Mouse (Mus musculus) midbrain, embryonic 14.5 days (tissue): ENCODE measurements around the gene Smok3a. TPM values are rescaled to one million over a fixed set of nuclear protein-coding genes. Genes with fewer than 3 reads are reported as not detected.
"Not testable (repeated sequence)": the region's sequence is repeated elsewhere in the genome, so short reads cannot be mapped to it uniquely, and the experiment has no call there.

Experiments
- ATAC-seq: fragments of 200-750 bp; cut with Nextera tagmentation; 2 replicates; pipeline ENCODE4 v1.8.0; 2017; ENCODE audit warnings: moderate number of reproducible peaks, moderate library complexity; ENCODE audit not compliant: low FRiP score, low TSS enrichment
- DNase-seq: peaks from one replicate; pipeline ENCODE4 v3.0.0-alpha.2; 2015
- H3K27ac ChIP-seq: fragments of 300-500 bp; sonication (generic); replicated peaks from 2 replicates; pipeline ENCODE4 v1.5.1; 2014; ENCODE audit warnings: mild to moderate bottlenecking, low read depth, low read length, moderate library complexity
- H3K27me3 ChIP-seq: fragments of 300-500 bp; sonication (generic); 2 replicates; pipeline ENCODE4 v1.6.1; 2014; ENCODE audit warnings: low read length, control low read depth, mixed read lengths; ENCODE audit not compliant: control insufficient read depth, insufficient read depth
- H3K36me3 ChIP-seq: fragments of 300-500 bp; sonication (generic); 2 replicates; pipeline ENCODE4 v1.6.1; 2014; ENCODE audit warnings: low read length, control low read depth; ENCODE audit not compliant: control insufficient read depth, insufficient read depth
- H3K4me1 ChIP-seq: fragments of 300-500 bp; sonication (generic); 2 replicates; pipeline ENCODE4 v1.6.1; 2014; ENCODE audit warnings: mild to moderate bottlenecking, antibody characterized with exemption, low read length, control low read depth; ENCODE audit not compliant: control insufficient read depth, insufficient read depth
- H3K4me2 ChIP-seq: fragments of 300-500 bp; sonication (generic); 2 replicates; pipeline ENCODE4 v1.6.1; 2014; ENCODE audit warnings: mild to moderate bottlenecking, low read length, moderate library complexity
- H3K4me3 ChIP-seq: fragments of 300-500 bp; sonication (generic); replicated peaks from 2 replicates; pipeline ENCODE4 v1.5.1; 2014; ENCODE audit warnings: low read depth, low read length
- H3K9ac ChIP-seq: fragments of 300-500 bp; sonication (generic); replicated peaks from 2 replicates; pipeline ENCODE4 v1.6.1; 2014; ENCODE audit warnings: mild to moderate bottlenecking, low read length, moderate library complexity
- H3K9me3 ChIP-seq: fragments of 300-500 bp; sonication (generic); 2 replicates; pipeline ENCODE4 v1.6.1; 2016; ENCODE audit warnings: low read length, control low read depth, mixed read lengths; ENCODE audit not compliant: control insufficient read depth
- WGBS: fragments of 180-500 bp; shearing (Covaris S2); extraction: QIAGEN DNeasy Blood & Tissue Kit; methylation state at CpG from one replicate; pipeline ENCODE4 v1.1.7; 2014; 5-methylcytosine and 5-hydroxymethylcytosine counted together
- polyA plus RNA-seq: library from polyadenylated mRNA; unstranded; fragments of >200 nt; fragmentation: Nextera tagmentation; extraction: Ambion mirVana; gene quantifications from 2 replicates; pipeline ENCODE4 v1.2.1, GENCODE M21; 2014

The Smok3a gene
- polyA plus RNA-seq: not detected in 2 replicates

DNA sequence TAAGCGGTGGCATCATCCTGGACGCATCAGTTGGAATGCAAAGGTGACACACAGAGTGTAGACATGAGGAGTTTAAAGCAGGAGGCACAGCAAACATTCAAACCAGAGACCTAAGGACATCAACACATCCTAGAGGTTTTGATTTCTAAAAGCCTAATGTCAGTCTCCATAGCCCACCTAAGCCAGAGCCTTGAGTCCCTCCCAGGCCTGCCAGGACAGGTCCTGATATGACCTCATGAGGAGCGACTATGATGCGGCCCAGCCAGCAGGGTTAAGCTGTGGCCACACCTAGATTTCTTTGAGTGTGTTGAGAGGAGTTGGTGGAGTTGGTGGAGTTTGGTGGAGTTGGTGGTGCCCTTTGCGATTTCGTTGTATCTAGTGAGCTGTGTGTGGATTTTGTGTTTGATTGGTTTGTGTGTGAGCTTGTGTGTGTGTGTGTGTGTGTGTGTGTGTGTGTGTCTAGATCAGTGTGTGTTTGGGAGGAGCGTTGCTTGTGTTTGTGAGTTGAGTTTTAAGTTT, at the start of gene Smok3a, which contains the start of gene Smok3b:
TSS of gene Smok3a (plus strand) at position 301 of the 519 bp plus-strand sequence.
TSS of gene Smok3b (plus strand) at position 469 of the 519 bp plus-strand sequence.
- not testable (repeated sequence) for H3K9me3 ChIP-seq, H3K27me3 ChIP-seq, ATAC-seq, H3K4me2 ChIP-seq, DNase-seq, H3K27ac ChIP-seq, H3K36me3 ChIP-seq, H3K4me1 ChIP-seq, H3K4me3 ChIP-seq, H3K9ac ChIP-seq
- 88% methylated on average over 3 of the region's 7 CpGs for WGBS

DNA sequence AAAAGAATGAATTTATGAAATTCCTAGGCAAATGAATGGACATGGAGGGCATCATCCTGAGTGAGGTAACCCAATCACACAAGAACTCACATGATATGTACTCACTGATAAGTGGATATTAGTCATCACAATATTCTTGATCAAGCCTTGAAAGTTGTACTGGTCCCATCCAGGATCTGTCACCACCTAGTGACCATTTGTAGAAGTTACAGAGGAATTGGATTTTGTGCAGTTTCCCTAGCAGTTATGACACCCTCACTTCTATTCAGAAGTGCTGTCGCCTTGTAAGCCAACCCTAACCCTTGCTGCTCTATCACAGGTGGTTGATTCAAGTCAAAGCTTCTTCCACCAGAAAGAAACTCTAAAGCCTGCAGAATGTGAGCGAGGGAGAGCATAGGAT, 47.9 kb upstream of the Smok3a start:
- H3K4me1 ChIP-seq: no peaks in the 10 kb centered on the region
- ATAC-seq (no peak), DNase-seq (no peak)
- H3K9me3 ChIP-seq: no peaks in the 10 kb centered on the region
- H3K4me2 ChIP-seq: no peak overlapping the region
- no peak overlapping the region for H3K27ac ChIP-seq
- H3K36me3 ChIP-seq: no peaks in the 10 kb centered on the region
- H3K9ac ChIP-seq: no peak overlapping the region
- H3K27me3 ChIP-seq: no peaks in the 10 kb centered on the region
- 76% methylated on average over 2 of the region's 2 CpGs for WGBS
- no peak overlapping the region for H3K4me3 ChIP-seq

DNA sequence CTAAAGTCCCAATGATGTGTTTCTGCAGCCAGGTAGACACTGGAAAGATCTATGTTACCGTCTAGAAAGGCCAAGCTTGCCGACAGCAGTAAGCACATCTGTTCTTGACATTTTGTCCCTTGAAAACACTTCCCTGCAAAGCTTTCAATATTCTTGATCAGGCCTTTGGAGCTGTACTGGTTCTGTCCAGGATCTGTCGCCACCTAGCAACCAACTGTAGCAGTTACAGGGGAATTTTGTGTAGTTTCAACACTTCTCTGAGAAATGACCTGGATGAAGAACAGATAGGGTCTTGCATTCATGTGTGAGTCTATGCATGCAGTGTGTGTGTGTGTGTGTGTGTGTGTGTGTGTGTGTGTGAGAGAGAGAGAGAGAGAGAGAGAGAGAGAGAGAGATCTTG, 47.3 kb upstream of the Smok3a start:
- Histone ChIP-seq H3K36me3 (no peaks in the 10 kb centered on the region), H3K9ac (no peak overlapping the region), H3K4me1 (no peaks in the 10 kb centered on the region), H3K27me3 (no peaks in the 10 kb centered on the region), H3K9me3 (no peaks in the 10 kb centered on the region), H3K27ac (no peak overlapping the region), H3K4me2 (no peak overlapping the region), H3K4me3 (no peak overlapping the region)
- ATAC-seq (no peak), DNase-seq (peak; percentile 35)
- 68% methylated on average over 3 of the region's 3 CpGs for WGBS

DNA sequence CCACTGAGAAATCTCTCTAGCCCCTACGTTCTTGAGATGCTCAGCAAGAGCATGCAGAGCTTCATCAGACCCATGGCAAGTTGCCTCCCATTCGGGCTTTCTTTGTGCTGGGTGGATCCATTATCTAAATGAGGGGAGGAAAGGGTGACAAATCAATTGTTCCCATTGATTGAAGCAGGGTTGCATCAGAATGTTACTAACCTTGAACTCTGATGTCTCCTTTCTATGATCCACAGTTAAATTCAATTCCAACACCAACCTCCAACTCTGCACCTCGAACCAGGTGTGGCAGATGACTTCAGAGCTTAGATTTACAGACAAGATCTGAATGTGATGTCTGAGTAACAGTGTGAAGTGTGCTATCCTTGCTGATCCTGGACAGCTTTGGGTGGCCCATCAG, 46.3 kb upstream of the Smok3a start:
- H3K4me3 ChIP-seq: no peak overlapping the region
- DNase-seq (no peak), ATAC-seq (no peak)
- H3K4me1 ChIP-seq: no peaks in the 10 kb centered on the region
- H3K9me3 ChIP-seq: no peaks in the 10 kb centered on the region
- no peak overlapping the region for H3K27ac ChIP-seq
- no peaks in the 10 kb centered on the region for H3K36me3 ChIP-seq
- 64% methylated on average over 3 of the region's 3 CpGs for WGBS
- H3K27me3 ChIP-seq: no peaks in the 10 kb centered on the region
- no peak overlapping the region for H3K9ac ChIP-seq
- H3K4me2 ChIP-seq: no peak overlapping the region

DNA sequence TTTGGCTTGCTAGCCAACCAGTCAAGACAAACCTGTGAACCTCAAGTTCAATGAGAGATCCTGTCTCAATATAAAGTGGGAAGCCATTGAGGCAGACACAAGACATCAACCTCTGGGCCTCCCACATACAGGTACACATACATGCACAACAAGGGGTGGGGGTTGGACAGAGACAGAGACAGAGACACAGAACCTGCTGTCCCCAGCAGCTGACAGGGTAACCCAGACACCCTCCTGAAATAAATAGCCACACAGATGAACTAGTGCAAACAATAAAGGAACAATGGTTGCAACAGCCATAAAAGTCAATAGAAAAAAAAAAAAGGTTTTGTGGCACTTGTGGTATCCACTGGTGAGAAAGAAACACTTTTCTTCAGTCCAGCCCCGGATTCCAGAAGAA, 45.6 kb upstream of the Smok3a start:
- no peaks in the 10 kb centered on the region for H3K9me3 ChIP-seq
- ATAC-seq (no peak), DNase-seq (no peak)
- H3K36me3 ChIP-seq: no peaks in the 10 kb centered on the region
- no peak overlapping the region for H3K27ac ChIP-seq
- H3K4me1 ChIP-seq: no peaks in the 10 kb centered on the region
- H3K4me2 ChIP-seq: no peak overlapping the region
- no peak overlapping the region for H3K9ac ChIP-seq
- no peak overlapping the region for H3K4me3 ChIP-seq
- 46% methylated on average over 1 of the region's 1 CpGs for WGBS
- no peaks in the 10 kb centered on the region for H3K27me3 ChIP-seq

DNA sequence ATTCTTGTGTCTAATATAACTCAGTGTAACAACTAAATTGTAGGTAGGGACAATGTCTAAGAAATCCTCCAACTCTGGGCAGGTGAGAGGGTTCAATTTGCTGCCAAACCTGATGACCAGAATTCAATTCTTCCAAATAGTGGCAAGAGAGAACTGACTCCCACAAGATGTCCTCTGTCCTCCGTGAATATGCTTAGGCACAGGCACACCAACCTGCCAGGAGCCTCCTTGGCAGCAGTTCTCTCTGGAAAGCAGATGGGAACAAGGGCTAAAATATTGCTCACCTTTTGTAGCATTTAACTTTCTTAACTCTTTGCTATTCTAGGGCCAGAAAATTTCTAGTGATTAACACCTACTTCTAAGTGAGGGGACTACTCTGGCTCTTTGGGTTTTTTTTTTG, 43.8 kb upstream of the Smok3a start:
- H3K27me3 ChIP-seq: no peaks in the 10 kb centered on the region
- no peaks in the 10 kb centered on the region for H3K36me3 ChIP-seq
- no peak overlapping the region for H3K4me3 ChIP-seq
- no peak overlapping the region for H3K9ac ChIP-seq
- ATAC-seq: no peak
- H3K4me1 ChIP-seq: no peaks in the 10 kb centered on the region
- H3K9me3 ChIP-seq: no peaks in the 10 kb centered on the region
- H3K27ac ChIP-seq: no peak overlapping the region
- H3K4me2 ChIP-seq: no peak overlapping the region
- WGBS: 50% methylated on average over 1 of the region's 1 CpGs
- no peak for DNase-seq

DNA sequence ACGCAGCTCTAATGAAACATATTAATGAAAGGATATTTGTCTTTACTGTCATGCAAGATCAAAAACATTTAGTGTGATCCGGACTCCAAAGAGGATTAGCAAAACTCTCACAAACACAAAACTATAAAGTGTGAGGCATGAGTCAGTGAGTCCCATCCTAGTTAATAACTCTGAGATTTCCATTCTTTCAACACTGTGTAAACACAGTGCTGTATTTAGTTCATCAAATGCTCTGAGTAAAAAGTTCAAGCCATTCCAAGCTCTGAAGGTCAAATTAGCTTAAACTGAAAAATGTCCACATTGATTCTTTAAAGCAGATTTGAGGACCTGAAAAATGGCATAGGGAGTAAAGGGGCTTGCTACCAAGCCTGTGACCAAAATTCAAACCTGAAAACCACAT, 42.0 kb upstream of the Smok3a start:
- DNase-seq (no peak), ATAC-seq (no peak)
- no peaks in the 10 kb centered on the region for H3K36me3 ChIP-seq
- no peak overlapping the region for H3K27ac ChIP-seq
- 68% methylated on average over 2 of the region's 2 CpGs for WGBS
- H3K4me2 ChIP-seq: no peak overlapping the region
- no peak overlapping the region for H3K4me3 ChIP-seq
- H3K4me1 ChIP-seq: no peaks in the 10 kb centered on the region
- no peak overlapping the region for H3K9ac ChIP-seq
- no peaks in the 10 kb centered on the region for H3K9me3 ChIP-seq
- H3K27me3 ChIP-seq: no peaks in the 10 kb centered on the region

DNA sequence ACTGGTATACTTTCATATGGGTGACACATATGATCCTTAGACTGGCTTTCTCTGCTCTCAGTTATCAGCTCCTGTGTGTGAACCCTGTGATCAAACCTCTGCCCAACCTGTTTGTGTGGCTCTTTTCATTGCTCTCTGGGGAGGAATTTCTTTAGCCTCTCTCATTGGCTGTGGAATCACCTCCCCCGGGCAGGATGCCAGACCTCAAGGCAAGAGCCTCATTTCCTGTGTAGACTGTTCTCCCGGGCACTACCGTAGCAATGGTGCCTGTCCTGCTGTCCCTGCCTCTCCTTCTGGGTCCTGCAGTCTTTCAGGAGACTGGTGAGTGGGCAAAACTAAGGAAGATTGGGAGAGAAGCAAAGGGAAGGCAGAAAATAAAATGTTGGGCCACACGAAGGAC, 39.8 kb upstream of the Smok3a start, which contains the start of gene Azgp1:
TSS of gene Azgp1 (plus strand) at position 221 of the 400 bp plus-strand sequence.
- DNase-seq: no peak
- Histone ChIP-seq H3K27me3 (no peaks in the 10 kb centered on the region), H3K9me3 (no peaks in the 10 kb centered on the region), H3K36me3 (no peaks in the 10 kb centered on the region), H3K4me3 (no peak within 1 kb of the TSS), H3K27ac (no peak within 1 kb of the TSS), H3K9ac (no peak within 1 kb of the TSS), H3K4me2 (no peak within 1 kb of the TSS), H3K4me1 (no peaks in the 10 kb centered on the region)
- 86% methylated on average over 4 of the region's 4 CpGs for WGBS
- no peak for ATAC-seq

DNA sequence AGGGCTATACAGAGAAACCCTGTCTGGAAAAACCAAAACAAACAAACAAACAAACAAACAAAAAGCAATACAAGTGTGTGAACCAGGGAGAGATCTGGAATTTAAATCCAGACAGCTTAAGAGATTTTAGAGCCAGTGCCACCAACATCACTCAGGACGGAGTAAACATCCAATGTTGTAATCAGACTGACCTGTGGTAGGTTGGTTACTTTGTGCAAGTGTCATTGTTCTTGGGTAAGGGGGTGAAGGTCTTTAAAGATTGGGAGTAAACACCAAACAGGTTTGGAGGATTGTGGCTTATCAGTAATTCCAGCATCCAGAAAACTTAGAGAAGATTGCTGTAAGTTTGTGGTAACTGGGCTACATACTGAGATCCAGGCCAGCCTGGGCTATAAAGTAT, 34.7 kb upstream of the Smok3a start:
- no peaks in the 10 kb centered on the region for H3K36me3 ChIP-seq
- H3K4me2 ChIP-seq: no peak overlapping the region
- no peaks in the 10 kb centered on the region for H3K9me3 ChIP-seq
- DNase-seq (no peak), ATAC-seq (no peak)
- no peaks in the 10 kb centered on the region for H3K27me3 ChIP-seq
- H3K27ac ChIP-seq: no peak overlapping the region
- H3K9ac ChIP-seq: no peak overlapping the region
- H3K4me3 ChIP-seq: no peak overlapping the region
- WGBS: 89% methylated on average over 1 of the region's 1 CpGs
- no peaks in the 10 kb centered on the region for H3K4me1 ChIP-seq
